Mouse (Mus musculus) left cerebral cortex, adult 8-10 months (tissue): ENCODE data around the gene Prkce. TPM values are rescaled to one million over a fixed set of nuclear protein-coding genes. Genes with fewer than 3 reads are reported as not detected.

ENCODE experiments used
- DNase-seq, 2 experiments: peaks; one replicate each; pipeline ENCODE4 v3.0.0; 2022; ENCODE audit warnings: low spot score in 2 of 2
- total RNA-seq, 4 experiments: library from RNA; stranded (reverse); gene quantifications; 2 replicates each; pipeline ENCODE4 v1.2.4; 2022

Gene Prkce
- total RNA-seq, 4 experiments from 2014 or later = 250 to 274 (median 263) TPM

- no peak for DNase-seq
Observed at GRCm38 (mm10) chr17:86611772-86612171, 444.2 kb downstream of the Prkce start.

GRCm38 (mm10) chr17:86615592-86616291 is 448.2 kb downstream of the Prkce start:
- DNase-seq = no peak

GRCm38 (mm10) chr17:86617570-86618237 is 450.1 kb downstream of the Prkce start:
- DNase-seq = no peak

GRCm38 (mm10) chr17:86618431-86618861 is 450.9 kb downstream of the Prkce start:
- DNase-seq = no peak

GRCm38 (mm10) chr17:86622862-86623261 is 455.3 kb downstream of the Prkce start:
- DNase-seq = no peak

- DNase-seq = no peak
Observed at GRCm38 (mm10) chr17:86626523-86626922, 458.9 kb downstream of the Prkce start.

GRCm38 (mm10) chr17:86633131-86633530 is 465.5 kb downstream of the Prkce start:
- DNase-seq = no peak

GRCm38 (mm10) chr17:86637311-86637710 is 469.7 kb downstream of the Prkce start:
- DNase-seq = no peak

GRCm38 (mm10) chr17:86639279-86639678 is 471.7 kb downstream of the Prkce start:
- no peak for DNase-seq

GRCm38 (mm10) chr17:86647226-86647625 is 479.6 kb downstream of the Prkce start:
- DNase-seq = no peak

GRCm38 (mm10) chr17:86648856-86649435 is 481.4 kb downstream of the Prkce start:
- no peak for DNase-seq

- no peak for DNase-seq
Observed at GRCm38 (mm10) chr17:86650241-86650640, 482.7 kb downstream of the Prkce start.

- DNase-seq = no peak
Observed at GRCm38 (mm10) chr17:86651091-86651490, 483.5 kb downstream of the Prkce start.

- DNase-seq = no peak
Observed at GRCm38 (mm10) chr17:86652751-86653150, 485.2 kb downstream of the Prkce start.

- no peak for DNase-seq
Observed at GRCm38 (mm10) chr17:86656369-86656768, 488.8 kb downstream of the Prkce start.

GRCm38 (mm10) chr17:86662301-86662700 is 494.7 kb downstream of the Prkce start:
- no peak for DNase-seq

- DNase-seq = no peak
Observed at GRCm38 (mm10) chr17:86663471-86663870, 495.9 kb downstream of the Prkce start.

GRCm38 (mm10) chr17:86667836-86668600 is 500.4 kb downstream of the Prkce start:
- DNase-seq = no peak

GRCm38 (mm10) chr17:86669641-86670373 is 502.2 kb downstream of the Prkce start:
- DNase-seq = no peak

- no peak for DNase-seq
Observed at GRCm38 (mm10) chr17:86670731-86671130, 503.1 kb downstream of the Prkce start.

- no peak for DNase-seq
Observed at GRCm38 (mm10) chr17:86674971-86675370, 507.4 kb downstream of the Prkce start.
